Mouse (Mus musculus) embryo, embryonic 11 days (tissue): ENCODE data around the gene Ppm1h.
A peak's percentile ranks its signal among the peaks of the same experiment; 100 is the strongest.

Source experiments
- DNase-seq: peaks from one replicate; pipeline ENCODE4 v3.0.0-alpha.2; 2015

Ppm1h gene

DNA sequence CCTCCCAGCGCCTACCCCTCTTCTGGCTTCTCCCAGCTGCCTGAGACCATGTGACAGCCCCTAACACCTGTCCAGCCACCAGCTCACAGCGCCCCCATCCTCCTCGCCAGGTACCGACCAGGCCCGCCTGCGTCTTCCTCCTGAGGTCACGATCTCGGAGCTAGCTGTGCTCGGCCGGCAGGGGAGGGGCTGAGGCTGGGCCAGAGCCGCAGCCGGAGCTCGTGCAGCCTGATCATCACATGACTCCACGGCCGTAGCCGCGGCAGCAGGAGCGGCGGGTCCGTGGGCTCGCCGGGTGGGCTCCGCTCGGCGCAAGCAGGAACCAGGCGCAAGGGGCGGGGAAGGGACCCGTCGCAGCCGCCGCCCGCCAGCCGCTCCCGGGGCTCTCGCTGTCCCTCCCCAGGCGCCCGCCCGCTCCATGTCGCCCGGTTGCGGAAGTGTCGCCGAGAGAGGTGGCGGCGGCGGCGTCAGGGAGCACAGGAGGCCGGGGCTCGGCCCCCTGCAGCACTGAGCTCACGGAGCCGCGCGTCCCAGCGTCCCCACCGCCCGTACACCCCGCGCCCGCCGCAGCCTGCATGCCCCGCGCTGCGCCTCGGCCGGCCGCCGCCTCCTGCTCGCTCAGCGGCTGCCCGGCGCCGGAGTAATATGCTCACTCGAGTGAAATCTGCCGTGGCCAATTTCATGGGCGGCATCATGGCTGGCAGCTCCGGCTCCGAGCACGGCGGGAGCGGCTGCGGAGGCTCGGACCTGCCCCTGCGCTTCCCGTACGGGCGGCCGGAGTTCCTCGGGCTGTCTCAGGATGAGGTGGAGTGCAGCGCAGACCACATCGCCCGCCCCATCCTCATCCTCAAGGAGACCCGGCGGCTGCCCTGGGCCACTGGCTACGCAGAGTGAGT is at the start of gene Ppm1h:
Gene Ppm1h (plus strand): TSS at position 222 of the 896 bp plus-strand sequence.
- DNase-seq, result peak; percentile 85

DNA sequence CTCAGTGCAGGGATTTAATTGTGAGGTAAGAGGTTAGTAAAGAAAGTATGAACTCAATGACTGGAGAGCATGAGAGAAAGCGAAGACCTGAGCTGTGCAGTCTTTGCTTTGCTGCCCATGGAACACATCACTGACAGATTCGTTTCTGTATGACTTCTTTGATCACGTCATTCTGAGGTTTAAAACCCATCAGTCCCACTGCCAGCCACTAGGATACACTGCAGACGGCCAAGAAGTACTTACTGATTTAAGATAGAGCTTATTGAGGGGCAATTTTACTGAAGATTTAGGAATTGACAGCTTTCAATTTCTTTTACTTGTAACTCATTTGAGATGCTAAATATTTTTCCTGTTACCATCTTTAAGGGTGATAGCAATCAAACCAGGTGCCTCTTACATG is 49.6 kb upstream of the Ppm1h start:
- no peak for DNase-seq

DNA sequence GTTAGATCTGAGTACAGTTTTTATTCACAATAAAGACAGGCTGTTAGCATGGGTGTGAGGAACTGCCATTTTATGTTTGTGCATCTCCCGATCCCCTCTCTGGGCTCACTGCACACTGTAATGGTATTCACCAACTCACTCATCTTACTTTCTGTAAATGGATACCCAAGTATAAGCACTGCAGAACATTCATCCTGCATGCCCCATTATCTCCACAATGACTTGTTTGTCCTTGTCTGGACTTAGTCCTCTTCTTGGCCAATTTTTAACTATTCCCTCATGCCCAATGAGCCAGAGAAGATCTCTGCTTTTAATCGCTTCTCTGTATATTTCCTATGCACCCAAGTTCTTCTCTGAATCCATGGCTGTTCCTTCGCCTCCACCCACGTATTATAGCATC is 38.7 kb upstream of the Ppm1h start:
- DNase-seq, result no peak

DNA sequence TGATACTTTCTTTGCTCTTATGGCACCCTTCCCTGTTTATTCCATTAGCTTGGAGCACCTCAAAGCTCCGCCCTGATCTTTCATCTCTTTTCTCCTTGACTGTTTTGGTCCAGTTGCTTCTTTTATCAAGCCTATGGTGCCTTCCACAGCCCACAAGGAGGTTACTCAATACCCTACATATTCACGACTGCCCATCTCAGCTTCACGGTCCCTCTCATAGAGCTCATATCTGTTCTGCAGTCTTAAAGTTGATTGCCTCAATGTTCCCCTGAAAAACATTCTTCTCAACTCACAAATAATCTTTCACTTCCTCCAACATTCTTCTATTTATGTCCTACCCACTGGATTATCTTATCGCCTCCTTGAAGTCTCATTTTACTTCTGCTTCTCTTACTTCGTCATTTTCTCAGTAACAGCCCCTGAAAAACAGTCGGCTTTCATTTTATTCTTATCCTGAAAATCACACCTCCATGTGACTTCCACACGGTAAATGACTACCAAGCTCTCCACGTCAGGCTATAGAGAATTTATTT is 37.2 kb upstream of the Ppm1h start:
- no peak for DNase-seq

DNA sequence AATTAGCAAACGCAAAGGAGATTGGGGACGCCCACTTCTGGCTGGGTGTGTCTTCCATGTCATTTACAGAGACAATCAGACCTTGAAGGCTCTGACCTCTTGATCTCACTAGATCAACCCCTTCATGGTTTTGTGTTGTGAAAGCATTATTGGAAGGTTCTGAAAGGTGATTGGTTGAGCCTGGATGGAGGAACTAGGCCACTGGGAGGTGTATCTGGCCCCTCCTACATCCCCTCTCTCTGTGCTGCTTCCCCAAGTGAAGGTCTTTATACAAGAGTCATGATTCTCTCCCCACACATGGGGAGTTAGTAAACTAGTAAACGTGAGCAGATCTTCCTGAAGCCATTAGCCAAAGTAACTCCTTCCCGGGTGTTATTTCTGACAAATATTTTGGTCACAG is 36.4 kb upstream of the Ppm1h start:
- no peak for DNase-seq

DNA sequence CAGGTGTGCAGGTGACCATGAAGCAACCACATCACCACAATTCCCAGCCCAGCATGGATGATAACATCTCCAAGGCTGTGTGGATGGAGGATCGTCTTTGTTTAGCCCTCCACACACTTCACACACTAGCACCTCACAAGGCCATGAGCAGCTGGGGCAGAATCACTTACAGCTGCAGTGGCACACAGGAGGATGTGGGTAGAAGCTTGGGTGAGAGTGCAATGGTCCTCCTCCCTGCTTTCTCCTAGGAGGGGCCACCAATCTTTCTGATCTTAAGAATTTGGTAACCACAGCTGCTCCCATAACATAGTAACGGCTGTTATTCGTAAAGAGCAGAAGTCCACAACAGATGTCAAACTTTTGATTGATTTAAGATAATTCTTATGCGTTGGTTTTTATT is 26.6 kb upstream of the Ppm1h start:
- DNase-seq, result no peak

DNA sequence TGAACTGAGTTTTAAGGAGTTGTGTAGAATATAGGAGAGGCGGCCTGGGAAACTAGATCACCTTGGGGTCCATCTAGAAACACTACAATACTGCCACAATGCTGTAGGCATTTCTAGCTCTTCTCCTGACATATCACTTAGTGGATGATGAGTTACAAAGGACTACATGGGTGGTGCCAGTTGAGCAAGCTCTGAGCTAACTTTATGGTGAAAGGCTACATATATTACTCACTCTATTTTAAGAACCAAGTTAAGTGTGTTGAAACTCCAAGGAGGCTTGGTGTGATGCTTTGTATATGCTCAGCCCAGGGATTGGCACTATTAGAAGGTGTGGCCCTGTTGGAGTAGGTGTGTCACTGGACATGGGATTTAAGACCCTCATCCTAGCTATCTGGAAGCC is 26.0 kb upstream of the Ppm1h start:
- DNase-seq, result no peak

DNA sequence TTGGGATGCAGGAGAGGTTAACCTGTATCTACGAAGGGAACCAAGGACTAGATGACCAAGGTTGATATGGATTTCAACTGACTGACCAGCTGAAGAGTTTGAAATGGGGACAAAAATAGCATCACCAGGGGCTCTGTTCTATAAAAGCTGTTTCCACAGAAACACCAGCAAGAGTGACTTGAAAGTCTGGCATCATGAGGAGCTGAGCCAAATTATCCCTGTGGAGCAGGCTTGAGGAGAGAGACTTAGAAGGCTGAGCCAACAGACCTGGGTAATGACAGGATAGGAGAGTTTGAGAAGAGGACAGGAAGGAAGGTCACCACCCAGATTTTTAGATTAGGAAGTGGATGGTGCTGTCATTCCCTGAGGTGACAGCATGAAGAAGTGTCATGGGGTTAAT is 12.9 kb upstream of the Ppm1h start:
- no peak for DNase-seq

DNA sequence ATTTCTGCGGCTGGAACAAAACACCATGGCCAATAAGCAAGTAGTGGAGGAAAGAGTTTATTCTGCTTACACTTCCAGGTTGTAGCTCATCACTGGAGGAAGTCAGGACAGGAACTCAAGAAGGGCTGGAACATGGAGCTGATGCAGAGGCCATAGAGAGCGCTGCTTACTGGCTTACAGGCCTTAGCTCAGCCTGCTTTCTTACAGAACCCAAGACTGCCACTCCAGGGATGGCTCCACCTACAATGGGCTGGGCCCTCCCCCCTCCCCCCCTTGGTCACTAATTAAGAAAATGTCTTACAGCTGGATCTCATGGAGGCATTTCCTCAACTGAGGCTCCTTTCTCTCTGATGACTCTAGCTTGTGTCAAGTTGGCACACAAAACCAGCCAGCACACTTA is 7.3 kb upstream of the Ppm1h start:
- peak; percentile 18 for DNase-seq

DNA sequence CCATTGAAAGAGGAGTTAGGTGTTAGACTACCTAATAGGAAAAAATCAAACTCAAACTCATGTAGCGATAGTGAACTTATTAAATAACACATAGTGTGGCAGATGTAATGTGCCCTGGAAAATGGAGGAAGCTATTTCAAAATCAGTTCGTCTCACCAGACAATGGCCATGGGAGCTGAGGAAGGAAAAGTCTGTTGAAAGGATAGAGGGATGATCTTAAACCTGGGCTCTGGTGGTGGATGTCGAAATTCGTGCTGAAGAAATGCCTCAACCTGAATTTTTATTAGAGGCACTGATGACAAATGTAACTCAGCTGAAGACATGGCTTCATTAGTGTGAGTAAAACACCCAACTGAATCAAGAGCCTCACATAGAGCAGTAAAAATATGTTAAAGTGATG is 6.5 kb upstream of the Ppm1h start:
- no peak for DNase-seq

DNA sequence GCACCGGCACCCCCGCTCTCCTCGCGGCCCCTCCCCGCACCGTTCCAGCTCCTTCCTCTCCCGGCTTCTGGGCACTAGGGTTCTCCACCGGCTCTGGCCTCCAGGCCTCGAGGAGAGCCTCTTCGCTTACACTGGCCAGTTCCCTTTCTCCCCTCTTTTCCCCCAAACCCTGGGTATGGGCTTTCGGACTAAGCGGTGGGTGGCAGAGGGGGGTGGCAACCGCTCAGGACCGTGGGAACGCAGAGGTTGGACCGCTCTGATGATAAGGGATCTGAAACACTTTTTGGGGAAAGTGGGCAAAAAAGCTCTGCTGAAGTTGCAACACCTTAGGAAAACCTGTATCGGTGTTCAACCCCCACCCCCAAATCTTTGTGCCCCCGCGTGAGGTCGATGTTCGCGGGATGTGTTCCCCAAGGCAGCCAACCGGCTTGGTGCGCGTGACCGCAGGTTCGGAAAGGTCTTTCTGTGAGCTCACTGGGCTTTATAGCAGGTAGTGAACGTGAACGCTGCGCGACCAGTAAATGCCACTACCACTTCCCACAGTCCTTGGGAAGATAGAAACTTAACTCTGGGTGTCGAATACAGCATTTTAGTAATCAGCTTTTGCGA is 979 bp downstream of the Ppm1h start:
- DNase-seq, result peak; percentile 41

DNA sequence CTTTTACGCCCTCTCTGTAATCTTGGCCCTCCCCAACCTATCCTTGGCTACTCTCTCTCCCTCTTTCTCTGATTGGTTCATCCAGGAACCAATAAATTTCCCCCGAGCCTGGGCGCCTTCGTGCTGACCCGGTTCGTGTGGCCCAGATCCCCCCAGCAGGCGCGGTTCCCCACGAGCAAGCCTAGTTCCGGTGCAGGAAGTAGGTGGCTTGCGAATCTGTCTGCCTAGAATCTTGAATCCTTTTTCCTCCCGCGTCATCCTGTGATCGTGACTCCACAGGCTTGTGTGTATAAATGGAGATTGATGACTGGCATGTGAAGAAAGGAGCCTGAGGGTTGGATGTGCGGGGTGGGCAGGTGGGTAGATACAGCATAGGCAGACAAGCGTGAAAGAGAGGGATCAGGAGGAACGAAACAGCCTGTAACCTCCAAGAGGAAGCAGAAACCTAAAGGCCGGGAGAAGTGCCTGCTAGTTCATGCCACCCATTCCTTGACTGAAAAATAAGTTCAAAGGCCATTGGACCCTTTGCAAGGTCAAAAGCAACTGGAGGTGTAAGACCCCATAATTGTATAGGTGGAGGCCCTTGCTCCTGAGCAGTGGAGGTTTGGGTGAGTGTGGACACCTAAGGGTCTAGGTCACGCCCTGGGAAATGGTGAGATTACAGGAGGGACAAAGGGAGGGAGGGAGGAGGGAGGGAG is 2.0 kb downstream of the Ppm1h start:
- peak; percentile 39 for DNase-seq

DNA sequence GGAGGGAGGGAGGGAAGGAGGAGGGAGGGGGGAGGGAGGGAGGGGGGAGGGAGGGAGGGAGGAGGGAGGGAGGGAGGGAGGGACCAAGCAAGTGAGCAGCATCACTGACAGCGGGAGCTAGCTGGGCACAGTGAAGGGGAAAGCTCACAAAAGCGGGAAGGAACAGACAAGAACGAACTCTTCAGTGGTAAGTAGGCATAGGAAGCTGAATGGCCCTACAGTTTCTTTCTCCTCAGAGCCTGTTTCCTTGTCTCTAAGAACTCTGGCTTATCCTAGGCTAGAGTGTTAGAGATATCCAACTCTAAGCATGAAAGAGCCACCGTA is 2.5 kb downstream of the Ppm1h start:
- DNase-seq, result no peak

DNA sequence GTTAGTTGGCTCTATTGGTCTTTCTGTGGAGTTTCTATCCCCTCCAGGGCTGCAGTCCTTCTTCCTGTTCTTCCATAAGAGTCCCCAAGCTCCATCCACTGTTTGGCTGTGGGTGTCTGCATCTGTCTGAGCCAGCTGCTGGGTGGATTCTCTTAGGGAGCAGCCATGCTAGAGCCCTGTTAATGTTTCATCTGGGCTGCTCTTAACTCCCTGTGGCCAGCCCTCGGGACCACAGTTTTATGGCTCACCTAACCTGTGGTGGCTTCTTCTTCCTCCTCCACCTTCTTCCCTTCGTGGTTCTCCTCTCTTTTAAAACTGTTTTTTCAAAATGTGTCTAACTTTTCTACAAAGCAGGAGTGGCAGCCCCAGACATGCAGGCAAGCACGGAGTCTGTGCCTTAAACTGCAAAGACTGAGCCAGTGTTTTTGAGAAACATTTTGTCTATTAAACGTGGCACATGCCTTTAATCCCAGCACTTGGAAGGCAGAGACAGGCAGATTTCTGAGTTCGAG is 5.3 kb downstream of the Ppm1h start:
- no peak for DNase-seq

DNA sequence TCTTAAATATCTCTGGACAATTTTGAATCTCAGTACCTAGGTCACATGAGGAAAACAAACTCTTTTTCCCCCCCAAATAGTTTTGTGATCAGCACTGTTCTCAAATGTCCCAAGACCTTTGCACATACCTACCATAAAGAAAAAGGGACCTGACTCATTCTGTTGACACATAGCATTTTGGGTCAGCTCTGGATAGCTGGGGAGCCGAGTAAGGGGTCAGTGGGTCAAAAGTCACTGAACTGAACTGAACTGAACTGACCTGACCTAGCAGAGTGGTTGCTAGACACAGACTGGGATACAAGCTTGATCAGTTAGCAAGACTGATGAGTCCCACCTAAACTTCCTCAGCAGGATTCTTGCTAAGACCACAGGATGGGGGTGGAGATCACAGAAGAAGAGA is 6.7 kb downstream of the Ppm1h start:
- DNase-seq, result no peak

DNA sequence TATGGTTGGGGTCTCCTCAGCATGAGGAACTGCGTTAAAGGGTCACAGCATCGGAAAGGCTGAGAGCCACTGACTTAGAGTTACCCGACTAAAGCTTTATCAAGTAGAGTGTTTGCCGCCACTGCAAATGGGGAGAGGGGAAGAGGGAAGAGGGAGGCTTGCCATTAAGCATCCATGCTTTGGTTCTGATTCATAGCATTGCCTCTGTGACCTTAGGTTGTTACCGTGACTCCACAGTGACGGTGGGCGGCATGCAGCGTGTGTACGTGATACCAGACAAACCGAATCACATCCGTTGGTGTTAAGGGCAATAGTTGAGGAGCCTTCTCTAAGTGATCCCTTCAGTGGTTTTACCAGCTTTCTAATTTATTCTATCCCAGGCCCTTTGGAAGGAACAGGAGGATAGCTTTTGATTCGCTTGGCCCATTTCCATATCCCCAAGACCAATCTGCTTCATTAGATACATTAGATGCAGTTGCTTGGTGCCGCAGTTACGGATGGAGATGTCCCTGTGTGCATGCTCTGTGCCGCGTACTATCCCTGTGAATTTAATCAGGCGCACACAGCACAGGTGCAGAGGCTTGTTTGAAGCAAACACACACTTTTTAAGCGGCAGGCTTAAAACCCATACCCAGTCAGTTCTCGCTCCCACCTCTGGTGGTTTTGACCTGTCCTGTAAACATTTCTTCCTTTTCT is 7.4 kb downstream of the Ppm1h start:
- DNase-seq, result no peak

DNA sequence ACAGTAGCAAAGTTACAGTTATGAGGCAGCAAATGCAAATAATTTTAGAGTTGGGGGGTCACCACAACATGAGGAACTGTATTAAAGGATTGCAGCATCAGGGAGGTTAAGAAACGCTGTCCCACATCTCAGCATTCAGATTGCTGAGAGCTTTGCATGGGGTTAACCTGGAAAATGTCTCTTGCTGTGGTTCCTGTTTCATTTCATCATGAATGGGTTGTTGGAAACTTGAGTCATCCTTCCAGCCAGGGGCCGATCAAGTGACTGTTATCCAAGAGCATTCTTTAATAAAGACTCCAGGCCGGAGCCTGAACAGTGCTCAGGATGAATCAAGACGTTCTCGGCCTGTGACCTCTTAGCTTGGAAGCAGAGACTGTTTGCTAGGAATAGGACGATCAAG is 12.1 kb downstream of the Ppm1h start:
- no peak for DNase-seq

DNA sequence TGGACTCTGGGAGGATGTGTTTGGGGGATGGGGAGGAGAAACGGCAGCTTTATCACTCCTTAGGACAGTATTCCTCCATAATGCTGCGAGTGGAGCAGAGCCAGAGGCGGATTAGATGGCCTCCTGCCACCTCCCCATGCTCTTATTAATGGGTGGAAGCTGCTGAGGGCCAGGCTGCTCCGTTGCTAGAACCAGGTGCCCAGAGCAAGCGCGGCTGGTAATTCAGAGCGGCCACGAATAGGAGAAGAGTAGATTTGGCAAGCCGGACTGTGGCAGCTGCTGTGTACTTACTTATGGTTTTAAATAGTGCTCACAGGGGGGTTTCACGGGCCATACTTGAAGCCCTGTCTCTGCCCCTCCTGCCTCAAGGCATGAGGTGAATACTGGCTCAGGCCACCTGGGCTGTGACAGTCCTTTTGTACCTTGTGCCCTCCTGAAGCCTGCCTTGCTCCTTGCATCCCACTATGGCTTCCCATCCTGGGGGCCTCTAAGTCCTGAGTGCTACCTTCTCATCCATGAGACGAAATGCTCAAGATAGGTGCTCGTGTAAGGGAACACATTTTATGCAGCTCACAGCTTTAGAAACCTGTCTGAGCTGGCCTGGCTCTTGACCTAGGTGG is 14.7 kb downstream of the Ppm1h start:
- no peak for DNase-seq

DNA sequence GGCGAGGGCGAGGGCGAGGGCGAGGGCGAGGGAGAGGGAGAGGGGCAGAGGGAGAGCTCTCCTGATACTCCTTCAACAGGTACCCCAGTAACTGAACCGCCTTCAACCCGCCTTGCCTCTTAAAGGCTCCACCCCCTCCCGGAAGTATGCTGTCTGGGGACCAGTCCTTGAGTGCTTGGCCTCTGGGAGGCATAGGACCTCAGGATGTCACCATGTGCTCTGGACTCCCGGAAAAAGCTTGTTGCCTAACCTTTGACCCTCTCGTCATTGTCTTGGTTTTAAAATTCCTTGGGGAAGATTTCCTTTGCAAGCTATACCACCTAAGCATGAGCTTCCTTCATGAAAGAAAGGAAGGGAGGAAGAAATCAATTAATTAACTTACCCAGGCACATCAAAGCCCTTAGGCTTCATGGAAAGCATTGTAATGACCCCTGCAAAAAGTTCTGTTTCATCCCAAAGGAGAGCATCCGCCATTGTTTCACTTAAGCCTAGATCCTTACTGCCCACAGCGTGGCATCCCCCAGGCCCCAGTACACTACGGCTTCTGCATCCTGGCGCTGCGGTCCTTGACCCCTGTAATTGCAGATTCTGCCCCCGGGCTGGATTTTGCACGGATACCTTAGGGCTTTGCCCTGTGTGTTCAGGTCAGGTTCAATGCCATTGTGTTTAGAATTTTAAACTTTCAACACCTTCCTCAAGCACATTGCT is 15.5 kb downstream of the Ppm1h start:
- no peak for DNase-seq

DNA sequence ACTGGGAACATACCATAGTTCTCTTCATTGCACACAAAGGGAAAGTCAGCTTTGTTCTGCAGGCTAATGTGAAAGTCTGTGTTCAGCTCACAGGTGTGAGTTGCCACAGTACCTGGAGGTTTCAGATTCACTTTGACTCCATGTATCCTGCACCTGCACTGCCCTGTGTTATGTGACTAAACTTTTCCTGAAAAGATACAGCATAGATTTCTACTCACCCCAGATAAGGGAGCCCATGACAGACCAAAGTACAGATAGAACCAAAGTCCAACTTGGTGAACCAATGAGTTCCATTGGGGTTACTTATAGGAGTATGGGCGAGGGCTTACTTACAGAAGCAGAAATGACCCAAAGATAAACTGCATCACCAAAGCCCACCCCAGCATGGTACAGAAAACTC is 17.8 kb downstream of the Ppm1h start:
- DNase-seq, result no peak

DNA sequence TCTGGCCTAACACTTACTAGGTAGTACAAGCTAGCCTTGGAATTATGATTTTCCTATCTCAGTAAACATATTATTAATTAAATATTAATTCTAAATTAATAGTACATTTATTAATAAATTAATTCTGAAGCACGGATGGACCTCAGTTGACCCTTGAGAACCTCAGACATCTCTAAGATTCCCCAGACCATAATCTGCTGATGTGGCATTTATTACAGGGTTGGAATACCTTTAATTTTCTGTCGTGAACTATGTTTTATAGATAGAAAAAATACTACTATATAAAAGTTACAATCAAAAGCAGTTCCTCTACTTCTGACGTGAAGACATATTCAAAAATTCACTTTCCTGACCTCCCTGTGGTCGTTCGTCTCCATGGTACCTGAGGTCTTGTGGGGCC is 19.8 kb downstream of the Ppm1h start:
- no peak for DNase-seq

DNA sequence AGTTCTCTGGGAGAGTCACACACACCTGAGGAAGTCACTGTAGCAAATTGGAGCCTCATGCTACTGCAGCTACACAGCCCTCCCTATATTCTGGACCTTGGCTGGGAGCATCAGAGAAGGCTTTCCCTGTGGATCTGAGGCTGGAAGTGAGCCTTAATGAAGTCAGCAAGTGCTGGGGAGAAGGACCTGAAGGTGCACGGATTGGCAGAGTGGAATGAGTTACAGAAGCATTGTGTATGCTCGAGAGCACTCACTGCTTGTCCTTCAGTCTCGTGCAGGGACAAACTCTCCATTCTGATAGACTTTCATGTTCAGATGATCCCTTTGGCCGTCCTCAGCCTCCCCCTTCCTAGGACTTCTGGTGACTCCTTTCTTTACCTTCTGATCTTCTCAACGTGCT is 26.3 kb downstream of the Ppm1h start:
- no peak for DNase-seq
